Mouse (Mus musculus) induced T-regulatory cell, adult 2 months (primary cell): ENCODE data around the gene Epo.

Source experiments
- DNase-seq: peaks from one replicate; pipeline ENCODE4 v3.0.0-alpha.2; 2012; ENCODE audit warnings: low read depth

The Epo gene

DNA sequence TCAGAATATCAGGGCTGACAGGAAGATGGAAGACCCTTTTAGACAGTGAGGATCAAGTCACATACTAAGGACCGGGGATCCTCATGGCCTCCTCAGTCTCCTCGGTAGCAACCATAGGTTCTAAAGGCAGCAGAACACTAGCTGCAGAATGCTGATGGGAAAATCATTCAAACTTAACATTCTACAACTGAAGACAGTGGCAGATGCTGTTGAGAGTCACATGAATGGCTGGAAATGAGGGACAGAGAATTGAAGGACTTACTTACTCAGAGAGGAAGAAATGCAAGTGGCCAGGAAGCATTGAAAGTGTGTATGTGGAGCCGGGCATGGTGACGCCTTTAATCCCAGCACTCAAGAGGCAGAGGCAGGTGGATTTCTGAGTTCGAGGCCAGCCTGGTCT is 56.1 kb downstream of the Epo start, which contains the start of gene Zan:
Zan (minus strand) TSS at position 101 of the 400 bp plus-strand sequence.
- DNase-seq = no peak

- no peak for DNase-seq
These were observed 58.7 kb downstream of the Epo start for GRCm38 (mm10) chr5:137474351-137474750.

DNA sequence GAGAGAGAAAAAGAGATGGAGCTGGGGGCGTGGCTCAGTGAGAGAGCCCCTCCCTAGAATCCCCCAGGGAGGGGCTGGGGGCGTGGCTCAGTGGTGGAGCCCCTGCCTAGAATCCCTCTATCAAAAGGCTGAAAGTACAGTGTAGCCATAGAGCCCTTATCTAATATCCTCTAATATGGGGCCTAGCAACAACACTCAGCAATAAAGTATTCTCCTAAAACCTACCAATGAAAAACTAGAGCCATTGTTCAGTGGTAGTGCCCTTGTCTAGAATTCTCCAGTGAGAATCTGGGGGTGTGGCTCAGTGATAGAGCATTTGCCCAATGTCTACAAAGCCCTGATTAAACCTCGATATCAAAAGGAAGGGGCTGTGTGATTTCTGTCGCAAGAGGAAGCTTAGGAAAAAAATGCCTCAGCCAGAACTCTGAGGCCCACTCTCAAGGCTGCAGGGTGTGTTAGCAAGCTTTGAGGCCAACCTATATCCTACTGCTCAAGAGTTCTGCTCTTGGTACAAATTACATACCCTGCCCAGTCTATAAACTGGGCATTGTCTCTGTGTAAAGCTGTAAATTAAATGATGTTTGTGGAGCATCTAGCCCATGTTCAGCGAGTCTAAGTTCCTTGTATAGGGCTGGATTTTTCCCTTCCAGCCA is 60.7 kb downstream of the Epo start:
- DNase-seq = no peak

GRCm38 (mm10) chr5:137466946-137467345 is 66.1 kb downstream of the Epo start:
- no peak for DNase-seq

- DNase-seq = no peak
These were observed 68.0 kb downstream of the Epo start for GRCm38 (mm10) chr5:137465049-137465448.

DNA sequence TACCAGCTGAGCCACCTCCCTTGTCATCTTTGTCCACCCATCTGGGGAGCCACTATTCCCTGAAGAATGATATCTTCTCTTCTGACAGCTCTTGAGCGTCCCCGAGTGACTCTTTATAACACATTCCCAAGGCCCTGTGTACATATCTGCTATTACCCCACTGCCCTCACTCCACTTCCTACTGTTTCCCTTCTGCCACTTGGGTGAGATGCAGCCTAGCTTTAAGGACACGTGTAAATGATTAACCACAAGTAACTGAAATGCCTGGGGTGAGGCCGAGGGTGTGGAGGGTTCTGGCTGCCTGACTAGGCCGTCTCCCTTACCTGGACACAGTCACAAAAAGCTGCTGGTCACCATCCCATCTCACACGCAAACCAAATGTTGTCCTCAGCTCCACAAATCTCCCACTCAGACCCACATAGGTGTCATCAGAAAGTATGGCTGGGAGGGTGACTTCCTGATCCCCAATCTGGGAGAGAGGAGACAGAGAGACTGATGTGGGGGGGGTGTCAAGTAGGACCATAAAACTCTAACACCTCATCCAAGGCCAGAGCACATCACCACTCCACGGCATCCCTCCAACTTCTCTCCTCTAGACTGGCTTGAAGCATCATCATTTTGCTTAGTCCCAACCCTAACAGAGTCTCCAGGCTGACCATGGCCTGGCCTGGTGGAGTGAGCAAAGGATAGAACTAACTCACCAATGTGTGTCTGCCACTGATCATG is 77.0 kb downstream of the Epo start:
- DNase-seq = no peak

- DNase-seq = no peak
These were observed 77.8 kb downstream of the Epo start for GRCm38 (mm10) chr5:137455206-137455605.

DNA sequence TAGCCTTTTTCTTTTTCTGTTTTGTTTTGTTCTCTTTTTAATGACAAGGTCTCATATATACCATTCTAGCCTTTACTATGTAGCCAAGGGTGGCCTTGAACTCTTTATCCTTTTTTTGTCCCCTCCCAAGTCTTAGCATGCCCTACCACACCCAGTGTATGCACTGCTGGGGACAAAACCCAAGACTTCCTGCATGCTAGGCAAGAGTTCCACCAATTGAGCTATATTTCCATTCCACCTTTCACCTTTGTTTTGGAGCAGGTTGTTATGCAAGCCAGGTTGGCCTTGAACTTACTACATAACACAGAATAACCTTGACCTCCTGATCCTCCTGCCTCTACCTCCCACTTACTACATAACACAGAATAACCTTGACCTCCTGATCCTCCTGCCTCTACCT is 87.5 kb downstream of the Epo start:
- no peak for DNase-seq

- no peak for DNase-seq
These were observed 92.7 kb downstream of the Epo start for GRCm38 (mm10) chr5:137440216-137440855.

DNA sequence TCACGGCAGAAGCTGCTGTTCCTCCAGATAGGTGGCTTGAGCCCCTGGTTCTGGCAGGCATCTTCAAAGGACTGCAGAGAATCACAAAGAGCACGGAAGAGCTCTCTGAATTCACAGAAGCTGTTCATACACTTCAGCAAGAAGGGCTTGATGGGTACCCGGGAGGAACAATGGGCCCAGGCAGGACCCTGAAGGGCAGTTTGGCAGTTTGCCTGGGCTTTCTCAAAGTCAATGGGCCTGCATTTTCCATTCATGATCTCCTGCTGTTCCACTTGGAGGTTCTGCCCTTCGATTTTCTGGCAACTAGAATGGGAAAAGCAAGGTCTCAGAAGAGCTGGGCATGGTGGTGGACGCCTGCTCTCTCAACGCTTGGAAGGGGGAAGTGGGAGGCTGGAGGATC is 99.2 kb downstream of the Epo start:
- DNase-seq = no peak
